Mouse (Mus musculus) C3H10T1/2 (cell line): ENCODE data around the gene Saal1. TPM values are rescaled to one million over a fixed set of nuclear protein-coding genes. Genes with fewer than 3 reads are reported as not detected.

ENCODE experiments used
- polyA plus RNA-seq, 2 experiments: library from polyadenylated mRNA; unstranded; fragments of >200 nt; fragmentation: generic; extraction: Trizol; gene quantifications; one replicate each; pipeline ENCODE4 v1.2.1; 2012; ENCODE audit warnings: missing spikeins in 2 of 2

Gene Saal1
- 10 to 100 TPM; 12.0 to 19.1 TPM for polyA plus RNA-seq

DNA sequence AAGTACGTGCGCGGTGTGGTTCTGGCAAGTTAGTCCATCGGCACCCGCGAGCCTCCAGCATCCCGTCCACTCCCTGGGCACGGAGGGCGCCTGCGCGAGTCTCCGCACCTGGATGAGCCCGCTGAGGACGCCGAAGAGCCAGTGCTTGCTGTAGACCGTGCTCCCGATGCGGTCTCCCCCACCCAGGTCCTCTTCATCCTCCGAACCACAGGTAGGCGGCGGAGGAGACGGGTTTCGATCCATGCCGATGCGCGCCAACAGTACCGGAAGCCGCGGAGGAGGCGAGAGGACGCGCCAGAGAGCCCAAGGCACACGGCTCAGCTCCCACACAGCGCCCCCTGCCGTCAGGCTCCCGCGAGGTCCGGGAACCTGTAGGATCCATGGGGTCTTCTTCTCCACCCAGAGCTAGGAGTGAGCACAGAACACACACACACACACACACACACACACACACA is at the start of gene Saal1:
Gene Saal1 (minus strand): TSS at position 291 of the 455 bp plus-strand sequence.

GRCm38 (mm10) chr7:46751490-46751889 is 41.0 kb upstream of the Saal1 start, which contains the start of gene Saa2:
Gene Saa2, plus strand, starts transcription at chr7:46751790.

GRCm38 (mm10) chr7:46742880-46743279 is 32.4 kb upstream of the Saal1 start, which contains the start of gene Saa1:
Gene Saa1, minus strand, starts transcription at chr7:46742980.

GRCm38 (mm10) chr7:46732458-46732857 is 22.0 kb upstream of the Saal1 start, which contains the start of gene Saa4:
Gene Saa4, minus strand, starts transcription at chr7:46732603.

DNA sequence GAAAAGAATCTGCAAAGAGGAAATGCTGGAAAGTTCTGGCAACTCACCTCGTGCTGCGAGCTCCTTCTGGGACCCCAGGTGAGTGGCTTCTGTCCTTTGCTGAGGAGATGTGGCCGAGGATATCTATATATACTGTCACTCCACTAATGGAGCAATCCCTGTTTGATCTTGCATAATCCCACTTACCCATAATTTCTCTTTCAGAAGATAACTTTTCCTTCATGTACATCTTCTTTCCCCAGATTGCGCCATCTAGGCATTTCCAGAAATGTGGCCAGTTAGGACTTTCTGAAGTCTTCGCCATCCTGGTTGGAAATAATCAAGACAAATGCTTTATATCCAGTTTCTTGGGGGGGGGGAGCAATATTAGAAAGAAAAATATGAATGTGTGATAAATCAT is 5.1 kb upstream of the Saal1 start, which contains the start of gene Saa3:
Gene Saa3 (minus strand): TSS at position 101 of the 400 bp plus-strand sequence.

DNA sequence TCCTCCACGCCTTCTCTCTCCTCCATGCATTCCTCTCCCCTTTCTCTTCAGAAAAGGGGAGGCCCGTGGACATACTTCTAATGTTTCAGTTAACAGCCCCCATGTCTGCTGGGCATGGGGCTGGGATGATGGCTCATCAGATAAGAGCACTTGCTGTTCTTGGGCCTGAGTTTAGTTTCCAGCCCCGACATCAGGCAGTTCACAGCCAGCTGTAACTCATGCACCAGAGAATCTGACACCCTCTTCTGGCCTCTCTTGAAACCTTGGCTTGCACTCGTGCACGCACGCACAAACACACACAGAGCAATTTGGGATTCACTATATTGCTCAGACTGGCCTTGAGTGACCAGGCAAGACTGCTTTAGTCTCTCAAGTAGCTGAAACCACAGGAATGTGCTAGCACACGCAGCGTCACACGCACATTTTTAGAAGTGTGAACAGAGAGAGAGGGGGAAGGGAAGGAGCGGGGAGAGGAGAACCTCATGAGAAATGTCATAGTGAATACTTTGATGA is 38.3 kb downstream of the Saal1 start, which contains the start of gene Tph1:
Gene Tph1 (minus strand): TSS at position 378 of the 513 bp plus-strand sequence.

DNA sequence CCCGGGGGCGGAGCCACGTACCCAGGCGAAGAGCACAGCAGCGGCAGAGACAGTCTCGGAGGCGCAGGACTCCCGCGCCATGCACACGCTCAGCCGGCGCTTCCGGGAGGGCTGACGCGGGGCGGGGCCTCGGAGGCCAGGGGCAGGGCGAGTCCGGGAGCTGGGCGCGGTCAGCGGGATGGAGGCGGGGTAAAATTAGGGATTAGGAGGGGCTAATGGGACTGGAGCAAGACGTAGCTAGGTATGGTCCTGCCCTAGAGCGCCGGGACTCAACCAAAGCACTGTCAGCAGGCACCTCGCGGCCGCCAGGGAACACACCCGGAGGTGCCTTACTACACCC is 70.8 kb downstream of the Saal1 start, which contains the start of gene Sergef:
Gene Sergef (minus strand): TSS at position 116 of the 340 bp plus-strand sequence.

Other genes starting within 250 kb of the Saal1 start
- gene Sergef, start 70.9 kb downstream of the Saal1 start, polyA plus RNA-seq: 10 to 100 TPM in 1 of 2 experiments, 1 to 10 TPM in 1; 8.7 to 18.8 TPM
- gene Tph1, start 38.1 kb downstream of the Saal1 start, polyA plus RNA-seq: not detected
- not detected for gene Saa3, start 5.0 kb upstream of the Saal1 start, polyA plus RNA-seq
- gene Saa4, start 21.9 kb upstream of the Saal1 start, polyA plus RNA-seq: not detected
- gene Saa1, start 32.3 kb upstream of the Saal1 start, polyA plus RNA-seq: not detected
- gene Saa2, start 41.1 kb upstream of the Saal1 start, polyA plus RNA-seq: not detected
- gene Hps5, start 85.4 kb upstream of the Saal1 start, polyA plus RNA-seq: 10 to 100 TPM in 1 of 2 experiments, 1 to 10 TPM in 1; 1.3 to 10.8 TPM
- 10 to 100 TPM in 1 of 2 experiments, 1 to 10 TPM in 1; 1.3 to 12.2 TPM for gene Gtf2h1, start 85.4 kb upstream of the Saal1 start, polyA plus RNA-seq
- 1,000 to 10,000 TPM in 1 of 2 experiments, 100 to 1,000 TPM in 1; 578 to 1,659 TPM for gene Ldha, start 130.8 kb upstream of the Saal1 start, polyA plus RNA-seq
- gene Ldhc, start 150.5 kb upstream of the Saal1 start, polyA plus RNA-seq: not detected
- gene Tsg101, start 209.3 kb upstream of the Saal1 start, polyA plus RNA-seq: 10 to 100 TPM; 16.1 to 42.5 TPM
- 1 to 10 TPM in 1 of 2 experiments, under 1 TPM in 1; 0.44 to 7.0 TPM for gene Uevld, start 247.8 kb upstream of the Saal1 start, polyA plus RNA-seq